ENCODE assay signal across 27 mouse cellular contexts in genomic region chr4:137253601-137254000, GRCm38 (mm10). TPM values are rescaled to one million over a fixed set of nuclear protein-coding genes. Genes with fewer than 3 reads are reported as not detected.
A peak's percentile ranks its signal among the peaks of the same experiment; 100 is the strongest.
DNase-seq lines count a peak whose midpoint lies in the region; ATAC-seq and TF ChIP-seq lines count a peak whose summit lies in the region.
"Had no signal": no experiment of that assay in that cellular context is flagged by ENCODE, and none has a peak within 500 bp of the region (broad histone marks: within the 10 kb centered on the region; RNA-seq: fewer than 3 reads in every experiment).

No protein-coding gene starts in this region.

- H3K27ac ChIP-seq in forebrain, embryonic 14.5 days (ENCODE audit: low read depth, low read length) = no peak overlapping the region
- no peak overlapping the region for H3K27ac ChIP-seq in forebrain, embryonic 15.5 days (replicated peaks)
- no peak overlapping the region for H3K27ac ChIP-seq in hindbrain, postnatal 0 days
- no peak overlapping the region for H3K27ac ChIP-seq in hindbrain, embryonic 14.5 days
- H3K27ac ChIP-seq: embryonic facial prominence, embryonic 12.5 days; forebrain, embryonic 13.5 days; heart, adult 2 months; heart, embryonic 10.5 days; hindbrain, embryonic 10.5 days; hindbrain, embryonic 13.5 days had no signal

- H3K4me1 ChIP-seq in forebrain, embryonic 14.5 days (ENCODE audit: control insufficient read depth, insufficient read depth, low read length) = no peaks in the 10 kb centered on the region
- H3K4me1 ChIP-seq in forebrain, embryonic 15.5 days = peaks cover 4% of the 10 kb centered on the region; the same call in 1 of the 2 replicates
- no peaks in the 10 kb centered on the region for H3K4me1 ChIP-seq in hindbrain, postnatal 0 days (ENCODE audit: insufficient read depth, low read length)
- H3K4me1 ChIP-seq in hindbrain, embryonic 14.5 days (replicated peaks; ENCODE audit: control insufficient read depth, insufficient read depth, low read length) = 0 out of 2 replicates have a peak, but pooled peaks cover 5% of the 10 kb centered on the region
- H3K4me1 ChIP-seq: embryonic facial prominence, embryonic 12.5 days had no signal

- no peak for ATAC-seq in forebrain, embryonic 14.5 days
- no peak for ATAC-seq in forebrain, embryonic 15.5 days (replicated peaks)
- no peak for ATAC-seq in hindbrain, postnatal 0 days
- ATAC-seq in hindbrain, embryonic 14.5 days (ENCODE audit: low FRiP score) = no peak
- ATAC-seq: CD4-positive, CD25-positive, alpha-beta regulatory T cell, adult 4 months; forebrain, embryonic 13.5 days; intestine, embryonic 16.5 days had no signal

- WGBS in forebrain, embryonic 14.5 days = 71% methylated on average over 11 of the region's 11 CpGs
- WGBS in forebrain, embryonic 15.5 days = 55% methylated on average over 11 of the region's 11 CpGs
- 50% methylated on average over 11 of the region's 11 CpGs for WGBS in hindbrain, postnatal 0 days
- WGBS in hindbrain, embryonic 14.5 days = 74% methylated on average over 11 of the region's 11 CpGs

- H3K4me3 ChIP-seq in forebrain, embryonic 14.5 days (ENCODE audit: low read depth, low read length) = no peak overlapping the region
- no peak overlapping the region for H3K4me3 ChIP-seq in forebrain, embryonic 15.5 days
- no peak overlapping the region for H3K4me3 ChIP-seq in hindbrain, postnatal 0 days (ENCODE audit: low read length)
- H3K4me3 ChIP-seq in hindbrain, embryonic 14.5 days (replicated peaks; ENCODE audit: low read length) = no peak overlapping the region
- H3K4me3 ChIP-seq: embryonic facial prominence, embryonic 12.5 days; erythroblast, embryonic 14.5 days; forebrain, embryonic 13.5 days; heart, adult 2 months; heart, embryonic 10.5 days; hindbrain, embryonic 10.5 days; hindbrain, embryonic 13.5 days had no signal

- no peak for TF ChIP-seq POLR2A in brain, embryonic 14.5 days (IDR thresholded peaks at IDR 0.05; ENCODE audit: borderline replicate concordance, extremely low read depth, insufficient read depth, insufficient read length, poor library complexity, severe bottlenecking)

- no peak overlapping the region for H3K9ac ChIP-seq in forebrain, embryonic 14.5 days (ENCODE audit: low read length)
- no peak overlapping the region for H3K9ac ChIP-seq in forebrain, embryonic 15.5 days (replicated peaks)
- H3K9ac ChIP-seq in hindbrain, postnatal 0 days (replicated peaks; ENCODE audit: low read length) = no peak overlapping the region
- no peak overlapping the region for H3K9ac ChIP-seq in hindbrain, embryonic 14.5 days
- H3K9ac ChIP-seq: embryonic facial prominence, embryonic 12.5 days; forebrain, embryonic 13.5 days; hindbrain, embryonic 13.5 days had no signal

- peak; percentile 63 for DNase-seq in forebrain, embryonic 14.5 days (ENCODE audit: low spot score)
- DNase-seq in hindbrain, postnatal 0 days (ENCODE audit: low spot score) = peak; percentile 25
- no peak for DNase-seq in hindbrain, embryonic 14.5 days (ENCODE audit: low spot score)
- DNase-seq in brain, adult 2 months (ENCODE audit: low read depth, low spot score) = peak; percentile 12
- DNase-seq in brain, embryonic 14.5 days (ENCODE audit: low read depth) = peak; percentile 74
- DNase-seq: adrenal gland, adult 2 months; adrenal gland, postnatal 14 days; cerebellum, adult 18-20 months; cerebellum, adult 9-10 months; cerebellum, postnatal 36 days; gastrocnemius, postnatal 10 days; gastrocnemius, postnatal 36 days; heart, adult 2 months; heart, postnatal 36 days; kidney, adult 18-20 months; kidney, adult 9 months had no signal

- no peaks in the 10 kb centered on the region for H3K9me3 ChIP-seq in forebrain, embryonic 14.5 days (replicated peaks; ENCODE audit: control insufficient read depth, low read length)
- H3K9me3 ChIP-seq in forebrain, embryonic 15.5 days = no peaks in the 10 kb centered on the region
- no peaks in the 10 kb centered on the region for H3K9me3 ChIP-seq in hindbrain, postnatal 0 days (ENCODE audit: low read length)
- no peaks in the 10 kb centered on the region for H3K9me3 ChIP-seq in hindbrain, embryonic 14.5 days (ENCODE audit: control insufficient read depth, low read length)
- H3K9me3 ChIP-seq: embryonic facial prominence, embryonic 12.5 days; forebrain, embryonic 13.5 days; hindbrain, embryonic 10.5 days; hindbrain, embryonic 13.5 days had no signal

- no peaks in the 10 kb centered on the region for H3K27me3 ChIP-seq in forebrain, embryonic 14.5 days (replicated peaks; ENCODE audit: control insufficient read depth, insufficient read depth, low read length)
- no peaks in the 10 kb centered on the region for H3K27me3 ChIP-seq in forebrain, embryonic 15.5 days
- no peaks in the 10 kb centered on the region for H3K27me3 ChIP-seq in hindbrain, postnatal 0 days (ENCODE audit: insufficient read depth, low read length)
- H3K27me3 ChIP-seq in hindbrain, embryonic 14.5 days (ENCODE audit: control insufficient read depth, insufficient read depth, low read length) = no peaks in the 10 kb centered on the region
- H3K27me3 ChIP-seq: embryonic facial prominence, embryonic 12.5 days; forebrain, embryonic 13.5 days; hindbrain, embryonic 13.5 days had no signal

- H3K36me3 ChIP-seq in forebrain, embryonic 14.5 days (ENCODE audit: control insufficient read depth, insufficient read depth, low read length) = no peaks in the 10 kb centered on the region
- H3K36me3 ChIP-seq in forebrain, embryonic 15.5 days = no peaks in the 10 kb centered on the region
- H3K36me3 ChIP-seq in hindbrain, postnatal 0 days (ENCODE audit: insufficient read depth, low read length) = no peaks in the 10 kb centered on the region
- no peaks in the 10 kb centered on the region for H3K36me3 ChIP-seq in hindbrain, embryonic 14.5 days (replicated peaks; ENCODE audit: control insufficient read depth, insufficient read depth)
- H3K36me3 ChIP-seq: embryonic facial prominence, embryonic 12.5 days; heart, embryonic 10.5 days; hindbrain, embryonic 10.5 days; hindbrain, embryonic 13.5 days had no signal

- TF ChIP-seq CTCF in hindbrain, postnatal 0 days (IDR thresholded peaks at IDR 0.05; ENCODE audit: low read depth) = no peak
- no peak for TF ChIP-seq CTCF in brain, embryonic 14.5 days (IDR thresholded peaks at IDR 0.05; ENCODE audit: borderline replicate concordance, extremely low read depth, insufficient read depth, insufficient read length)

- H3K4me2 ChIP-seq in forebrain, embryonic 14.5 days (ENCODE audit: low read length) = no peak overlapping the region
- H3K4me2 ChIP-seq in forebrain, embryonic 15.5 days (replicated peaks) = no peak overlapping the region
- H3K4me2 ChIP-seq in hindbrain, postnatal 0 days (ENCODE audit: low read depth, low read length) = no peak overlapping the region
- H3K4me2 ChIP-seq in hindbrain, embryonic 14.5 days (replicated peaks) = no peak overlapping the region
- H3K4me2 ChIP-seq: embryonic facial prominence, embryonic 12.5 days; forebrain, embryonic 13.5 days; hindbrain, embryonic 13.5 days had no signal

RNA-seq across cellular contexts. Expression of gene Wnt4, which starts 23.7 kb away (rescaled TPM):
- 0.80 and 1.4 TPM in 2 replicates for polyA plus RNA-seq in forebrain, embryonic 14.5 days (2014; fragmentation: Nextera tagmentation; extraction: Ambion mirVana)
- polyA plus RNA-seq in forebrain, embryonic 15.5 days (2015; fragmentation: Nextera tagmentation; extraction: Ambion mirVana) = 0.78 and 1.7 TPM in 2 replicates
- 3.1 and 3.8 TPM in 2 replicates for total RNA-seq in hindbrain, postnatal 0 days (2014; rRNA removed)
- polyA plus RNA-seq in hindbrain, postnatal 0 days (2015; fragmentation: Nextera tagmentation; extraction: Ambion mirVana) = 3.2 and 3.4 TPM in 2 replicates
- polyA plus RNA-seq in hindbrain, embryonic 14.5 days (2014; fragmentation: Nextera tagmentation; extraction: Ambion mirVana) = 1.9 and 2.2 TPM in 2 replicates
- polyA plus RNA-seq in brain, embryonic 14.5 days (2012; rRNA removed) = 2.1 and 4.6 TPM in 2 replicates
- total RNA-seq: granulocyte monocyte progenitor cell, adult 5-6 weeks; MEL had no signal
